Comparison of ENCODE assay signal across 16 mouse cellular contexts in the genomic region with DNA sequence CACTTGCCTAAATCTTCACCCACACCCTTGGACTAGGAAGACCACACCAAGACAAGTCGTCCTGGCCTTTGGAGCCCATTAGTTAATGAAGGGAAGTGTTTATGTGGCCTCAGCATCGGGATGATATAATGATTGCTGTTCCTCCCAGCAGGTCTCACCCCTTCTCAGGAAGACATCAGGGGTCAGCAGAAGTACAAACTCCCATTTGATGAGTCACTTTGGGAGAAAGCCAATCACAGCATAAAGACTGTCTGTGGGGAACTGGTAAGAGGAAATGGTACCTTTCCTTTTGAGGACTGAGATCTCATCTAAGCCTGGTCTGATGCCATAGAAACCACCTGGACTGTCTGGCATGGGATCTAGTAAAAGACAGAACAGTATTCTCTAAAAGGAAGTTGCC.
"Had no signal": no experiment of that assay in that cellular context is flagged by ENCODE, and none has a peak within 500 bp of the region (broad histone marks: within the 10 kb centered on the region; RNA-seq: fewer than 3 reads in every experiment).

No protein-coding gene starts in this region.

- DNase-seq: kidney, adult 9 months; kidney, postnatal 25 days; layer of hippocampus, adult 9-11 months; layer of hippocampus, postnatal 36 days; lung, embryonic 14.5 days; lung, postnatal 10 days; lung, postnatal 4 days; retina, postnatal 1 day; right cerebral cortex, postnatal 4 days; thymus, postnatal 36 days had no signal

- H3K4me1 ChIP-seq: limb, embryonic 15.5 days; liver, embryonic 12.5 days; midbrain, embryonic 12.5 days; neural tube, embryonic 13.5 days; stomach, embryonic 15.5 days had no signal

- ATAC-seq: liver, embryonic 12.5 days; midbrain, embryonic 16.5 days had no signal

- H3K27ac ChIP-seq: limb, embryonic 15.5 days; liver, embryonic 12.5 days; midbrain, embryonic 12.5 days; neural tube, embryonic 13.5 days; stomach, embryonic 15.5 days had no signal

- H3K4me3 ChIP-seq: limb, embryonic 15.5 days; liver, embryonic 12.5 days; midbrain, embryonic 12.5 days; neural tube, embryonic 13.5 days; stomach, embryonic 15.5 days had no signal

- H3K27me3 ChIP-seq: limb, embryonic 15.5 days; liver, embryonic 12.5 days; midbrain, embryonic 12.5 days; neural tube, embryonic 13.5 days; stomach, embryonic 15.5 days had no signal
